8 mouse cellular contexts compared by ENCODE assay signal in genomic region chr16:44615878-44616206, GRCm38 (mm10). TPM values are rescaled to one million over a fixed set of nuclear protein-coding genes. Genes with fewer than 3 reads are reported as not detected.
DNase-seq lines count a peak whose midpoint lies in the region; ATAC-seq and TF ChIP-seq lines count a peak whose summit lies in the region.

No protein-coding gene starts in this region.

- TF ChIP-seq CTCF in kidney, adult 2 months (conservative IDR thresholded peaks at IDR 0.05; ENCODE audit: insufficient read depth, insufficient read length, low read depth, low read length), result no peak
- TF ChIP-seq CTCF in hindbrain, postnatal 0 days (IDR thresholded peaks at IDR 0.05; ENCODE audit: low read depth), result no peak

- H3K27me3 ChIP-seq in kidney, adult 2 months (replicated peaks; ENCODE audit: control insufficient read depth, insufficient read depth, low read length), result no peaks in the 10 kb centered on the region; the same call in 1 of the 2 replicates
- H3K27me3 ChIP-seq in forebrain, embryonic 10.5 days (ENCODE audit: poor library complexity, severe bottlenecking), result peaks cover 9% of the 10 kb centered on the region
- no peaks in the 10 kb centered on the region for H3K27me3 ChIP-seq in hindbrain, postnatal 0 days (ENCODE audit: insufficient read depth, low read length)
- no peaks in the 10 kb centered on the region for H3K27me3 ChIP-seq in midbrain, embryonic 13.5 days

- ATAC-seq in hindbrain, postnatal 0 days, result peak; percentile 54; the same call in 1 of the 2 replicates
- peak; percentile 65 for ATAC-seq in midbrain, embryonic 13.5 days
- no peak for ATAC-seq in erythroblast, adult 5-6 weeks (replicated peaks; ENCODE audit: low FRiP score, poor library complexity, severe bottlenecking)

- no peaks in the 10 kb centered on the region for H3K9me3 ChIP-seq in forebrain, embryonic 10.5 days
- no peaks in the 10 kb centered on the region for H3K9me3 ChIP-seq in hindbrain, postnatal 0 days (ENCODE audit: low read length)
- H3K9me3 ChIP-seq in midbrain, embryonic 13.5 days, result no peaks in the 10 kb centered on the region

- H3K27ac ChIP-seq in kidney, adult 2 months (ENCODE audit: insufficient read depth, low read depth, low read length), result no peak overlapping the region
- H3K27ac ChIP-seq in forebrain, embryonic 10.5 days, result peak overlapping the region; percentile 76
- peak overlapping the region; percentile 76 for H3K27ac ChIP-seq in hindbrain, postnatal 0 days
- peak overlapping the region; percentile 8; the same call in 1 of the 2 replicates for H3K27ac ChIP-seq in midbrain, embryonic 13.5 days

- H3K4me3 ChIP-seq in kidney, adult 2 months (ENCODE audit: insufficient read depth, low read depth, low read length), result no peak overlapping the region
- no peak overlapping the region for H3K4me3 ChIP-seq in forebrain, embryonic 10.5 days
- no peak overlapping the region for H3K4me3 ChIP-seq in hindbrain, postnatal 0 days (ENCODE audit: low read length)
- H3K4me3 ChIP-seq in midbrain, embryonic 13.5 days (replicated peaks), result no peak overlapping the region

- no peak for TF ChIP-seq POLR2A in kidney, adult 2 months (IDR thresholded peaks at IDR 0.05; ENCODE audit: low read depth, low read length)

- no peaks in the 10 kb centered on the region for H3K36me3 ChIP-seq in kidney, adult 2 months (ENCODE audit: control insufficient read depth, insufficient read depth, low read length)
- no peaks in the 10 kb centered on the region for H3K36me3 ChIP-seq in forebrain, embryonic 10.5 days (replicated peaks)
- no peaks in the 10 kb centered on the region for H3K36me3 ChIP-seq in hindbrain, postnatal 0 days (ENCODE audit: insufficient read depth, low read length)
- no peaks in the 10 kb centered on the region for H3K36me3 ChIP-seq in midbrain, embryonic 13.5 days

- H3K4me2 ChIP-seq in hindbrain, postnatal 0 days (ENCODE audit: low read depth, low read length), result 0 out of 2 replicates have a peak overlapping the region, but pooled peaks have one; percentile 2
- H3K4me2 ChIP-seq in midbrain, embryonic 13.5 days (replicated peaks), result no peak overlapping the region

- H3K9ac ChIP-seq in hindbrain, postnatal 0 days (replicated peaks; ENCODE audit: low read length), result no peak overlapping the region
- H3K9ac ChIP-seq in midbrain, embryonic 13.5 days (replicated peaks), result no peak overlapping the region

- peak; percentile 39 for DNase-seq in kidney, adult 2 months
- DNase-seq in kidney, adult 18-20 months, result no peak
- DNase-seq in forebrain, embryonic 10.5 days (ENCODE audit: extremely low spot score, low spot score), result no peak
- peak; percentile 77 for DNase-seq in hindbrain, postnatal 0 days (ENCODE audit: low spot score)
- DNase-seq in thymus, postnatal 36 days, result no peak
- DNase-seq in spleen, adult 12 weeks (ENCODE audit: low spot score), result no peak

- no peaks in the 10 kb centered on the region for H3K4me1 ChIP-seq in kidney, adult 2 months (ENCODE audit: control insufficient read depth, insufficient read depth, low read length)
- H3K4me1 ChIP-seq in forebrain, embryonic 10.5 days, result peaks cover 39% of the 10 kb centered on the region
- H3K4me1 ChIP-seq in hindbrain, postnatal 0 days (ENCODE audit: insufficient read depth, low read length), result 0 out of 2 replicates have a peak, but pooled peaks cover 11% of the 10 kb centered on the region
- peaks cover 18% of the 10 kb centered on the region for H3K4me1 ChIP-seq in midbrain, embryonic 13.5 days (replicated peaks)

- 12% methylated on average over 3 of the region's 3 CpGs for WGBS in kidney, adult 2 months
- WGBS in forebrain, embryonic 10.5 days, result 48% methylated on average over 3 of the region's 3 CpGs
- WGBS in hindbrain, postnatal 0 days, result 8% methylated on average over 3 of the region's 3 CpGs
- 37% methylated on average over 3 of the region's 3 CpGs for WGBS in midbrain, embryonic 13.5 days

RNA-seq across cellular contexts. Expression of gene Boc, which starts 57.1 kb away (rescaled TPM):
- 8.5 and 8.8 TPM in 2 replicates for polyA plus RNA-seq in kidney, adult 2 months (2012; rRNA removed)
- 25.9 TPM in 2 replicates for polyA plus RNA-seq in forebrain, embryonic 10.5 days (2016; fragmentation: Nextera tagmentation; extraction: Ambion mirVana)
- 43.9 and 45.5 TPM in 2 replicates for total RNA-seq in hindbrain, postnatal 0 days (2014; rRNA removed)
- polyA plus RNA-seq in hindbrain, postnatal 0 days (2015; fragmentation: Nextera tagmentation; extraction: Ambion mirVana), result 6.8 and 8.1 TPM in 2 replicates
- 22.5 and 27.3 TPM in 2 replicates for polyA plus RNA-seq in midbrain, embryonic 13.5 days (2015; fragmentation: Nextera tagmentation; extraction: Ambion mirVana)
- total RNA-seq in erythroblast, adult 5-6 weeks (2015; ENCODE audit: low replicate concordance), result not detected in 2 replicates
- total RNA-seq in erythroblast, adult 5-6 weeks (2017; ENCODE audit: low replicate concordance), result not detected in 2 replicates

Comparison
In these comparisons a context has a peak if more than half of its experiments do, and no peak if none do; other contexts are left out.
1. DNase-seq: peak in kidney, adult 2 months (single experiment) and hindbrain, postnatal 0 days (single experiment); none in kidney, adult 18-20 months (single experiment), forebrain, embryonic 10.5 days (single experiment), thymus, postnatal 36 days (0 of 2) and spleen, adult 12 weeks (single experiment).